Mouse (Mus musculus): Measurements from ENCODE around the gene Tcl1b1. TPM values are rescaled to one million over a fixed set of nuclear protein-coding genes. Genes with fewer than 3 reads are reported as not detected.
"Not testable (repeated sequence)": the region's sequence is repeated elsewhere in the genome, so short reads cannot be mapped to it uniquely, and the experiment has no call there.

Gene Tcl1b1
- polyA plus RNA-seq, 1 experiment from 2014 or later = not detected

- H3K9me3 ChIP-seq (ENCODE audit: control insufficient read depth, low read length); H3K4me2 ChIP-seq (ENCODE audit: low read length): not testable (repeated sequence)
- WGBS = 44% methylated on average over 3 of the region's 3 CpGs
Measured at GRCm38 (mm10) chr12:105129494-105130205, 29.8 kb upstream of the Tcl1b1 start.

GRCm38 (mm10) chr12:105134167-105134566, 25.3 kb upstream of the Tcl1b1 start:
- not testable (repeated sequence) for H3K4me2 ChIP-seq (ENCODE audit: low read length); ATAC-seq (ENCODE audit: insufficient number of reproducible peaks, insufficient read depth, low FRiP score, low read depth); H3K4me3 ChIP-seq (ENCODE audit: control insufficient read depth in 1 of 2, insufficient read depth in 1 of 2, low read depth in 1 of 2, low read length in 2 of 2); H3K36me3 ChIP-seq (ENCODE audit: control insufficient read depth, insufficient read depth, low read length); H3K9me3 ChIP-seq (ENCODE audit: control insufficient read depth, low read length); H3K9ac ChIP-seq (ENCODE audit: low read length); H3K4me1 ChIP-seq (ENCODE audit: control insufficient read depth in 2 of 2, insufficient read depth in 2 of 2, low read length in 2 of 2); H3K27me3 ChIP-seq (ENCODE audit: control insufficient read depth, insufficient read depth, low read length); H3K27ac ChIP-seq (replicated peaks in 1 of 2; ENCODE audit: control insufficient read depth in 1 of 2, insufficient read depth in 1 of 2, low read depth in 2 of 2, low read length in 2 of 2)
- 67% methylated on average over 2 of the region's 2 CpGs for WGBS

More at GRCm38 (mm10) chr12:105129494-105130205, 29.8 kb upstream of the Tcl1b1 start:
- H3K27me3 ChIP-seq (ENCODE audit: control insufficient read depth, insufficient read depth, low read length); H3K4me3 ChIP-seq (ENCODE audit: control insufficient read depth in 1 of 2, insufficient read depth in 1 of 2, low read depth in 1 of 2, low read length in 2 of 2); H3K4me1 ChIP-seq (ENCODE audit: control insufficient read depth in 2 of 2, insufficient read depth in 2 of 2, low read length in 2 of 2); H3K27ac ChIP-seq (replicated peaks in 1 of 2; ENCODE audit: control insufficient read depth in 1 of 2, insufficient read depth in 1 of 2, low read depth in 2 of 2, low read length in 2 of 2); H3K36me3 ChIP-seq (ENCODE audit: control insufficient read depth, insufficient read depth, low read length); H3K9ac ChIP-seq (ENCODE audit: low read length); ATAC-seq (ENCODE audit: insufficient number of reproducible peaks, insufficient read depth, low FRiP score, low read depth): not testable (repeated sequence)

DNA sequence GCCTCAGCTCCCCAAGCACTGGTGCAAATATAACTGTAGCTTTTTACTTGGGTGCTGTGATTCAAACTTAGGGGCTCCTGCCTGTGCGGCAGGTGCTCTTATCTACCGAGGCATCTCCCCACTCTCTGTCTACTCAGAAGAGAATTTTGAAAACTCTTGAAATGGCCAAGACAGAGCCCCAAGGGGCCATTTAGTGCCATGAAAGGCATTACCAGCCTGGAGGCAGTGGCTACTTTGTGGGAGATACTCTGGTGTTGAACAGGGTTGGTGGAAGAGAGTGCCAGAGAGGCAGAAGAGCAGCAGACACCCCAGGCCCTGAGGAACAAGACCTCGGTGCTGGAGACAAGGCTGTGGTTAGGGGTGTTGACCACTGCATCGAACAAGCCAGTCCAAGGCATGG, 24.7 kb upstream of the Tcl1b1 start:
- 63% methylated on average over 4 of the region's 4 CpGs for WGBS
- ATAC-seq (ENCODE audit: insufficient number of reproducible peaks, insufficient read depth, low FRiP score, low read depth); H3K4me1 ChIP-seq (ENCODE audit: control insufficient read depth in 2 of 2, insufficient read depth in 2 of 2, low read length in 2 of 2); H3K27ac ChIP-seq (replicated peaks in 1 of 2; ENCODE audit: control insufficient read depth in 1 of 2, insufficient read depth in 1 of 2, low read depth in 2 of 2, low read length in 2 of 2); H3K4me3 ChIP-seq (ENCODE audit: control insufficient read depth in 1 of 2, insufficient read depth in 1 of 2, low read depth in 1 of 2, low read length in 2 of 2); H3K9ac ChIP-seq (ENCODE audit: low read length); H3K9me3 ChIP-seq (ENCODE audit: control insufficient read depth, low read length); H3K36me3 ChIP-seq (ENCODE audit: control insufficient read depth, insufficient read depth, low read length); H3K4me2 ChIP-seq (ENCODE audit: low read length); H3K27me3 ChIP-seq (ENCODE audit: control insufficient read depth, insufficient read depth, low read length): not testable (repeated sequence)

- not testable (repeated sequence) for H3K9ac ChIP-seq (ENCODE audit: low read length); H3K4me2 ChIP-seq (ENCODE audit: low read length); ATAC-seq (ENCODE audit: insufficient number of reproducible peaks, insufficient read depth, low FRiP score, low read depth); H3K27me3 ChIP-seq (ENCODE audit: control insufficient read depth, insufficient read depth, low read length); H3K4me3 ChIP-seq (ENCODE audit: control insufficient read depth in 1 of 2, insufficient read depth in 1 of 2, low read depth in 1 of 2, low read length in 2 of 2); H3K9me3 ChIP-seq (ENCODE audit: control insufficient read depth, low read length); H3K27ac ChIP-seq (replicated peaks in 1 of 2; ENCODE audit: control insufficient read depth in 1 of 2, insufficient read depth in 1 of 2, low read depth in 2 of 2, low read length in 2 of 2); H3K4me1 ChIP-seq (ENCODE audit: control insufficient read depth in 2 of 2, insufficient read depth in 2 of 2, low read length in 2 of 2); H3K36me3 ChIP-seq (ENCODE audit: control insufficient read depth, insufficient read depth, low read length)
- 70% methylated on average over 1 of the region's 1 CpGs for WGBS
Measured at GRCm38 (mm10) chr12:105137729-105138128, 21.8 kb upstream of the Tcl1b1 start.

GRCm38 (mm10) chr12:105143096-105143495, 16.4 kb upstream of the Tcl1b1 start:
- no peaks in the 10 kb centered on the region for H3K36me3 ChIP-seq (ENCODE audit: control insufficient read depth, insufficient read depth, low read length)
- WGBS = 79% methylated on average over 3 of the region's 3 CpGs
- no peaks in the 10 kb centered on the region for H3K4me1 ChIP-seq (ENCODE audit: control insufficient read depth in 2 of 2, insufficient read depth in 2 of 2, low read length in 2 of 2)
- H3K27me3 ChIP-seq (ENCODE audit: control insufficient read depth, insufficient read depth, low read length) = no peaks in the 10 kb centered on the region
- H3K4me2 ChIP-seq (ENCODE audit: low read length) = no peak overlapping the region
- no peaks in the 10 kb centered on the region for H3K9me3 ChIP-seq (ENCODE audit: control insufficient read depth, low read length)
- H3K9ac ChIP-seq (ENCODE audit: low read length) = no peak overlapping the region
- no peak overlapping the region for H3K27ac ChIP-seq (replicated peaks in 1 of 2; ENCODE audit: control insufficient read depth in 1 of 2, insufficient read depth in 1 of 2, low read depth in 2 of 2, low read length in 2 of 2)
- ATAC-seq (ENCODE audit: insufficient number of reproducible peaks, insufficient read depth, low FRiP score, low read depth) = no peak
- no peak overlapping the region for H3K4me3 ChIP-seq (ENCODE audit: control insufficient read depth in 1 of 2, insufficient read depth in 1 of 2, low read depth in 1 of 2, low read length in 2 of 2)

GRCm38 (mm10) chr12:105144928-105145327, 14.6 kb upstream of the Tcl1b1 start:
- H3K36me3 ChIP-seq (ENCODE audit: control insufficient read depth, insufficient read depth, low read length); H3K4me3 ChIP-seq (ENCODE audit: control insufficient read depth in 1 of 2, insufficient read depth in 1 of 2, low read depth in 1 of 2, low read length in 2 of 2); ATAC-seq (ENCODE audit: insufficient number of reproducible peaks, insufficient read depth, low FRiP score, low read depth); H3K27ac ChIP-seq (replicated peaks in 1 of 2; ENCODE audit: control insufficient read depth in 1 of 2, insufficient read depth in 1 of 2, low read depth in 2 of 2, low read length in 2 of 2); H3K27me3 ChIP-seq (ENCODE audit: control insufficient read depth, insufficient read depth, low read length); H3K4me2 ChIP-seq (ENCODE audit: low read length); H3K4me1 ChIP-seq (ENCODE audit: control insufficient read depth in 2 of 2, insufficient read depth in 2 of 2, low read length in 2 of 2); H3K9me3 ChIP-seq (ENCODE audit: control insufficient read depth, low read length); H3K9ac ChIP-seq (ENCODE audit: low read length): not testable (repeated sequence)
- 0% methylated on average over 1 of the region's 1 CpGs for WGBS

DNA sequence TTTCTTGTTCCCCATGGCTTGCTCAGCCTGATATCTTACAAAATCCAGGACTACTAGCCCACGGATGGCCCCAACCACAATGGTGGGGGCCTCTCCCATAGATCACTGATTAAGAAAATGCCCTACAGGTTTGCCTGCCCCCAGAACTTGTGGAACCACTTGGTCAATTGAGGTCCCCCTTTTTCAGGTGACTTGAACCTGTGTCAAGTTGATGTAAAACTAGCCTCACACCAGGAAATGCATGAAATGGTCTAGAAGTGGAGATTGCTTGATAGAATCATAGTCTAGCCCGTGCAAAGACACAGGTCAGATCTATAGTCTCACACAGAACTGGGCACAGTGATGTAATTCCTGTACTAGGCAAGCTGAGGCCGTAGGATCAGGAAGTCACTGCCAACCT, 13.8 kb upstream of the Tcl1b1 start, which contains the start of gene Tcl1b2:
TSS of gene Tcl1b2 (plus strand) at position 301 of the 400 bp plus-strand sequence.
- Histone ChIP-seq H3K4me3 (ENCODE audit: control insufficient read depth in 1 of 2, insufficient read depth in 1 of 2, low read depth in 1 of 2, low read length in 2 of 2) (no peak within 1 kb of the TSS), H3K4me1 (ENCODE audit: control insufficient read depth in 2 of 2, insufficient read depth in 2 of 2, low read length in 2 of 2) (no peaks in the 10 kb centered on the region), H3K9me3 (ENCODE audit: control insufficient read depth, low read length) (no peaks in the 10 kb centered on the region), H3K9ac (ENCODE audit: low read length) (no peak within 1 kb of the TSS), H3K4me2 (ENCODE audit: low read length) (no peak within 1 kb of the TSS), H3K27me3 (ENCODE audit: control insufficient read depth, insufficient read depth, low read length) (no peaks in the 10 kb centered on the region), H3K36me3 (ENCODE audit: control insufficient read depth, insufficient read depth, low read length) (no peaks in the 10 kb centered on the region), H3K27ac (replicated peaks in 1 of 2; ENCODE audit: control insufficient read depth in 1 of 2, insufficient read depth in 1 of 2, low read depth in 2 of 2, low read length in 2 of 2) (no peak within 1 kb of the TSS)
- no peak for ATAC-seq (ENCODE audit: insufficient number of reproducible peaks, insufficient read depth, low FRiP score, low read depth)
- WGBS = 63% methylated on average over 3 of the region's 3 CpGs

DNA sequence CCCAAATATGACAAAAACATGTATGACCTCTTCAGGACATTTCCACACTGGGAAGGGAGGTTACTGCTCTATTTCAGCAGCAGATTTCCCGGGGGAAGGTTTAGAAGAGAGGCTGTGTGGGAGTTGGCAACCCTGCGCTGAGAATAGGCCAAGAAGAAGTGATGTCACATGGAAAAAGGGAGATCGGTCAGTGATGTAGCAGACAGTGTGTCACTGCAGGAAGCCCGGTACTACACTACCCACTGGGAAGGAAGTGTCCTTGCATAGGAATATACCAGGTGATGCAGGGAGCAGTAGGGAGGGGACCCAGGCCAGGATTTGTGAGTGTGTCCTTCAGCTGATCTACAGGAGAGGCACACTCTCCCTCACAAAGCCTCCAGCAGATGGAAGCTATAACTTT, 4.2 kb upstream of the Tcl1b1 start:
- H3K36me3 ChIP-seq (ENCODE audit: control insufficient read depth, insufficient read depth, low read length); H3K27me3 ChIP-seq (ENCODE audit: control insufficient read depth, insufficient read depth, low read length); ATAC-seq (ENCODE audit: insufficient number of reproducible peaks, insufficient read depth, low FRiP score, low read depth); H3K9ac ChIP-seq (ENCODE audit: low read length); H3K27ac ChIP-seq (replicated peaks in 1 of 2; ENCODE audit: control insufficient read depth in 1 of 2, insufficient read depth in 1 of 2, low read depth in 2 of 2, low read length in 2 of 2); H3K9me3 ChIP-seq (ENCODE audit: control insufficient read depth, low read length); H3K4me2 ChIP-seq (ENCODE audit: low read length); H3K4me1 ChIP-seq (ENCODE audit: control insufficient read depth in 2 of 2, insufficient read depth in 2 of 2, low read length in 2 of 2); H3K4me3 ChIP-seq (ENCODE audit: control insufficient read depth in 1 of 2, insufficient read depth in 1 of 2, low read depth in 1 of 2, low read length in 2 of 2): not testable (repeated sequence)
- WGBS = 46% methylated on average over 4 of the region's 4 CpGs

All from heart, embryonic 14.5 days (tissue).